Mouse (Mus musculus): ENCODE data around the gene Adgrd1.
"Not testable (repeated sequence)": the region's sequence is repeated elsewhere in the genome, so short reads cannot be mapped to it uniquely, and the experiment has no call there.

Adgrd1 gene

DNA sequence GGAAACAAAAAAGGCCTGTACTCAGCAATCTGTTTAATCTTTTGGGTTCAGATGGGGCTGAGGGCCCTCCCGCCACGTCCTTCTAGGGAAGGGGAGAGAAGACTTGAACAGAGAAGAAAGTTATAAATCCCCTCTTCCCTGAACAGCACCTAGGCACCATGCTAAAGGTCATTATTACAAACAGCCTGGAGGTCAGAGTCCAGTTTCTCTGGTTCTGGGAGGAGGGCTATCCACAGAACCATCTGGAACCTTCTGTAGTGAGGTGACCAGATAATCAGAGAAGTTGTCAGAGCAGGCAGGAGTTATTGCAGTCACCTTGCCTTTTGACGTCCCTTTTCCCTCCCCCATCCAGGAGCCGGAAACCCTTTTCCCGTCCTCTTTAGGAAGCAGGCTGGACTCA, 2.3 kb upstream of the Adgrd1 start:
- DNase-seq, result no peak

DNA sequence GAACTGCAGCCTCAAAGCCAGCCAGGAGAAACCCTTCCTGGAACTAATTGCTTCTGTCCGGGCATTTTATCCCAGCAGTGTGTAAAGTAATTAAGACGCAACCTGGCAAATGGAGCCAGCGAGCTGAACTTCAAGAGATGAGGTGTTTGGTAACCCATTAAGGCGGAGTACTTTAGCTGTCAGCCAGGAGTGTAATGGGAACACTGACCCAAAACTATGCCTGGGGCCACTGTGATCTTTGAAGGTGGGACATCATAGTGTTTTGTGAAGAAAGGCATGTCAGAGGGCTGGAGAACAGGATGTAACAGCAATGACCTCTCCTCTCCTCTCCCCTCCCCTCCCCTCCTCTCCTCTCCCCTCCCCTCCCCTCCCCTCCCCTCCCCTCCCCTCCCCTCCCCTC, 7.5 kb downstream of the Adgrd1 start:
- DNase-seq, result no peak

DNA sequence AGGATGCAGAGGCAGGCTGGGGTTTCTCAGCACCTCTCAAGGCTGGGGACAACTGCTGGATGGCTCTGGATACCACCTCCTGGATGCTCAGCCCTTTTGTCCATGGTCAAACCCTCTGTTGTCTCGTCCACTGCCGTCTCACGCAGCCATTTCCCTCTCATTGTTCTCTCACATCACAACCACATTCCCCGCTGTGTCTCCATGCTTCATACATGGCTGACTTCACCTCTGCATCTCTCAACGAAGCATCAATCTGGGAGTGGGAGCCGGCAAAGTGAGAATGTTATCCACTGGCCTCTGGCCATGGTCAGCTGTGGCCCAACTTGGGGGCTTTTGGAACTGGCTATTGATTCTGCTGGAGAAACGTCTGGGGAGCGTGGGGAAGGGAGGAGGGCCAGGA, 15.2 kb downstream of the Adgrd1 start:
- DNase-seq, result no peak

DNA sequence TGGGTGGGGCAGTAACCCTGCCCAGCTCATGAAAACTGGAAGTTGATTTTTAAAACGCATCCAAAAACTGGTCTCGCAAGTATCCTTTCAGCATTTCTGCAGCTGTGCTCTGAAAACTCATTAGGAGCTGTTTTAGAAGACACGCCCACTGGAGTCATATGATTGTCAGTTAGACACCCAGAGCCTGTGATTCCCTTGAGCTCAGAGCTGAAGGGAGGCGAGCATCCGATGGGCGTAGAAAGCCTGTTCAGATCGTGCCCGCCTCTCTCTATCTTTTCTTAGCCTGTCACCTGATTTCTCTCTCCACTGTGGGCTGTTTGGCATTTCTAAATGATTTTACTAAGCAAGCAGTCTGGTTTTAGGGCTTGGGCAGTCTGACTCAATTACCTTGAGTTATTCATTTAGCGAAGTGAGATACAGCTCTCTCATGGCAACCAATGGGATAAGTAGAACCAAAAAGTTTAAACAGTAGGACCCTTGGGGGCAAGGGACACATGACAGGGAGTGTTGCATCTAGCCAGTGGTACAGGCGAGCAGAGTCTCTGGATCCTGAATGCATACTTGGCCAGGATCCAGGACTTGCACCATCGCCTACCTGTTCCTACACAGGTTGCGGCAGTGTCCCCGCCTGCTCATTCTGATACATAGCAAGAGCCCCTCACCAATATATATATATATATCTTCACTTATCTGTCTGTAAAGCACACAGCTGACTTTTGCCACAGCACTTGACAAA, 17.4 kb downstream of the Adgrd1 start:
- no peak for DNase-seq

DNA sequence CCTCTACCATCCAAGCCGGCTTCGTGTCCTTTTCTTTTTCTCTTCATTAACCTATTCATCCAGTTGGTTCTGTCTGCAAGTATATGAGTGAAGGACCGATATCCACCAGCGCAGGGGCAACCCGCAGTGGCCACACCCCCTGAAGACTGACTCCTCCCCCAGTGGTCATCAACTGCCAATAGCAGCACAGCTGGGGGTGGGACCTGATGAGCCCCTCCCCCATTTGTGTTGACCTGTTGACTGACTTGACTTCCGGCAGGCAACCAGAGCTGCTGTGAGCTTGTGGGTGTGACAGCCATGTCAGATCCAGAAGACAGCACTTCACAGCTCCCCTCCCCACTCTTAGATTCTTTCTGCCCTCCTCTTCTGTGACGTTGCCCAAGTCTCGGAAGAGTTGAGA, 19.7 kb downstream of the Adgrd1 start:
- DNase-seq, result no peak

DNA sequence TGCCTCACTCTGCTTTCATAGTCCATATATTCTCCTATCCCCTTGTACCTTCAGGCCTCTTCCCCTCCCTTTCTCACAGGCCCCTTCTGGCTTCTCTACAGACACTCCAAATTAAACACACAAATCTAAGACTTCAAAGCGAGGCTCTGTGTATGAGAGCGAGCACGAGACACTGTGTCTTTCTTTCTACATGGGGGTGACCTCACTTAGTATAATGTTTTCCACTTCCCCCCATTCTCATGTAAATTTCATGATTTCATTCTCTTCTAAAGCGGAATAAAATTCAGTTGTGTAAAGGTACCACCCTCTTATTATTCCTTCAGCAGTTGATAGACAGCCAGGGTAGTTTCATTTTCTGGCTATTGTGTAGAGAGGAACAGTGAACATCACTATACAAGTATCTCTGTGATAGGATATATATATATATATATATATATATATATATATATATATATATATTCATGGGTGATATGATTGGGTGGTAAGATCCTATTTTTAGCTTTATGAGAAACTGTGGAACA, 21.1 kb downstream of the Adgrd1 start:
- no peak for DNase-seq

DNA sequence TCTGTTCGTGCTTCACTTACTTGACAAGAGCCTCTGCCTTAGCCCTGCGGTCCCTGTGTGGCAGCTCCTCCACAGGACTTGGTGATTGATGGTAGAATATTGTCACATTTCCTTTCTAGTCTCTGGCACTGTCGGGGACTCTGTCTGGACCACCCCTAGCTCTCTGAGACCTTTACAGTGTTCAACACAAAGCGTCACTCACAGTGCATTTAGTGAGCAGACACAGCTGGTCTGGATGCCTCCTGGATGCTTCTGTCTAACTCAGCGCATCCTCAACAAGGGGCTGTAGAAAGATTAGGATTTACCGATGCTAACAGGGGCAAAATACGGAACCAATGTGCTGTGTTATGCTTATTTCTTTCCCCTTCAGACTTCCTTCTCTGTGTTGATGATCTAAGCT, 22.0 kb downstream of the Adgrd1 start:
- no peak for DNase-seq

DNA sequence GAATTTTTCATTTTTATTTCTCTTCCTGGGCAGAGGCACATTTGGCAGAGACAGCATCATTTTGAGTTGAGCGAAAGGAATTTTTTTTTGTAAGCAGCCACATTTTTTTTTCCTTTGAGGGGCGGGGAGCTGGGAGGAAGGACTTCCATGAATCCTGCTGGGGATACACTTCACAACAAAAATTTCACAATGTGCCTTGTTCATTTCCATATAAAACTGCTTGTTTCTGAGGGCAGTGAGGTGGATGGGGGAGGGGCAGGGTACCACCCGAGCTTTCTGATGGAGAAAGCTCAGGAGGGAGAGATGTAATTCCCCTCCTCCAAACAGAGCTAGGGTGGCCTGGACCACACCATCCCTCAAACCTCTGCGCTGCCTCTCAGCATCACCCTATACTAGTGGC, 22.6 kb downstream of the Adgrd1 start:
- no peak for DNase-seq

DNA sequence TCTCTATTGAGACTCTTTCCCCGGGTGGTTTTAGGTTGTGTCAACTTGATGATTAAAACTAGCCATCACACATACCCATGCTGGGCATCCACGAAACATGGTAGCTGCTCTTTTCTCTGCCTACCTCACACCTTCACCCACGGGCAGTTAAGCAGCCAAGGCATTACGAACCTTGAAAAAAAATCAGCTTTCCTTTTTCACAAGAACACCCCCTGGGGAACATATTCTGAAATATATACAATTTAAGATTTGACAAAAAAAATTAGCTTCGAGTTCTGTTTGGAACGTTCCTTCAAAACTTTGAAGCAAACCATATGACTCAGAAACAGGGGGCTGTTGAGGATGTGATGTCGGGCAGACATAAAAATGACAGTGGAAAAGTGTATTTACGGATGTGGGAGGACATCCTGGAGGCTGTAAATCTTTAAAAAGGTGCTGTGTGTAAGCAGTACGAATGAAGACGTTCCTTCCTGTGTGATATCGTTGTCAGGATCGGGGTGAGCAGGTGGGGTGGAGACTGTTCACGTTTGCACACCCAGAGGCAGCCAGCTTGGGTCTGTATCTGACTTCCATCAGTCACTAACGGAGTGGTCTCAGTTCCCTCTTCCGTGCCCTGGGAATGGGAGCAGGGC, 25.2 kb downstream of the Adgrd1 start:
- DNase-seq, result no peak

DNA sequence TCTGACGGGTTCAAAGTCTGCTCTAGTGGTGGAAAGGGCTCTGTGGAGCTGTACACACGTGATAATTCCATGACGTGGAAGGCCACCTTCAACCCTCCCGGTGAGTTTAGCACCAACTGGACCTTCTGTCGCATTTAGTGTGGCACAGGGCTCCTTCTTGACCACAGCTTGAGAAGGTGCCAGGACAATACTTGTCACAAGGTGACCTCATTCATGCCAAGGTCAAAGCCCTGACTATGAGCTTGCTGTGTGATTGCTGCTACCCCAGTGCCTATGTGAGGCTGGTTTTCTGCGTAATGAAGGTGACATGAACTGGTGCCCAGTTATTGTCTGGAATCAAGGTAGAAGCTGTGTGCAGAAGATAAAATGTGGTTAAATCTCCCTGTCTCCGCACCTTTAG, 25.9 kb downstream of the Adgrd1 start:
- DNase-seq, result no peak

DNA sequence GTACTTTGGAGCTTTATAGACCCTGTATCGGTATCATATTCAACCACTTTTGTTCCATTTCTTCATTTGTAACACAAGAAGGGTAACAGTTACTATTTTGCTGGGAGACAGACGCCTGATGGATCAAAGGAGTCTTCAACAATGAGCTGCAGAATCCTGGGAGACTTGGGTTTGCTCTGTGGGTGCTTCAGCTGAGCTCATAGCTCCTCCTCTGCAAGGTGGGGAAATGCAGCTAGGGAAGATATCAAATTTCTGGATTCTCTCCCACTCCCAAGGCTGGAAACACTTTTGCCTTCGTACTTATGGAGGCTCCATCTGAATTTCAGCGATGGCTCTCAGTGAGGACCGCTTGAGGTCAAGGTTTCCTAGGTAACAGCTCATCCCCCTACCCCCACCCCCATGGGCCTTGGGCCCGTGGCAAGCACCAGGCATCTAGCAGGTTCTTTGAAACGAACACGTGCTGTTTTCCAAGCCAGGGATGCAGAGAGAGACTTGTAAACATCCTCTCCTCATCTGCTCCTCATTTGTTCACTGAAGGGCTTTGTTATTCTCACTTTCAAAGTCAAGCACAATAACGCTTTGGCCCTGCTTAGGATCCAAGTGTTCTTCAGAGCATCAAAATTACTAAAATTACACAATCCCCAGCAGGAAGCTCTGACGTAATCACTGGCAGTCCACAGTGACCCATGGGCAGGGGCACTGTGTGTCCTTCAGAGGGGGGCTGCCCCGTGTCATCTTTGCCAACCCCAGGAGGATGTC, 27.7 kb downstream of the Adgrd1 start:
- DNase-seq, result no peak

DNA sequence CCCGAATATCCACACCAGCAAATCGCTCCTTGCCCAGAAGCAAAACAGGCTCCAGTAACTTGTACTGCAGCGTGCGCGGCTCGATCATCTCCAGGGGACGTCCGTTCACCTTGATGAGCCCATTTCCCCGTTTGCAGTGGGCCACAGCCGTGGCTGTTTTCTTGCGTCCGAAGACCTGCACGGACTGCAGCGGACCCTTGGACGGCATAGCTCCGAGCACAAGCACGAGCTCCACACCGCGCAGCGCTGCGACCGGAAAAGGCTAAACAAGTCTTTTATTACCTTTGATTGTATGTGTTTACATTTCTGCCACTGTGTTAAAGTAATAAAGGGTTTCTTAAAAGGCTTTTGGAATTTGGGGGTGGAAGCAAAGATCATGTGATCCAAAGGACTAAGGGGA, 31.8 kb downstream of the Adgrd1 start:
- not testable (repeated sequence) for DNase-seq

DNA sequence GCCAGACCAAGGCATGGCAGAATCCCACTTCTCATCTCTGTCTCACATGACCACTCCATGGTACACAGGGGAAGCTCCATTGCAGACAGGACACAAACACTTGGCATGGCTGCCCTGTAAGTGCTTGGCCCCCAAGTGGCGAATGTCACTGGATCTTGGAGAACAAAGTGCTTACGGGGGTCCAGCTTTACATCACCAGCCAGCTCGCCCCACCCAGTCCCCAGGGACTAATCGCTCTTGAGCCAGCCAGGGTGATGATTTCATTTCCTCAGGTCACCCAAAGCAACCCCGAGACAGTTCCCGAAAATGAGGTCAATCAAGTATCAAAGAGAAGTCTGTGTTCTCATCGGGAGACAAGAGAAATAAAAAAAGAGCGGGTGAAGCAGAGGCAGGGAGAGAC, 33.8 kb downstream of the Adgrd1 start:
- no peak for DNase-seq

DNA sequence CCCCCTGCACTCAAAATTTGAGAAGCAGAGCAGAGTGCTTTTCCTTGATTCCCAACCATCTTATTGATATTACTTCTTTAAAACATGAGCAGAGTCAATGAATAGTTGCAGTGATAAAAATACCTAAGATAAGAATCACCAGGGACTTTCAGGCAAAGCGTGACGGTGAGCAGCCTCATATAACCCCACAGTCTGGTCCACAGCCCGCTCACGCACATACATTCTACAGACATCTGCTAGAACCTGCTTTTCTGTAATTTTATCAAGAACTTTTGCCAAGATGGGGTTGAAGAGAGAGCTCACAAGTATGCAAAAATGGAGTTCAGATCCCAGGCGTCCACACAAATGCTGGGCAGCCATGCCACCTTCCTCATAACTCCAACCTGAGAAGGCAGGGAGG, 40.9 kb downstream of the Adgrd1 start:
- DNase-seq, result no peak

DNA sequence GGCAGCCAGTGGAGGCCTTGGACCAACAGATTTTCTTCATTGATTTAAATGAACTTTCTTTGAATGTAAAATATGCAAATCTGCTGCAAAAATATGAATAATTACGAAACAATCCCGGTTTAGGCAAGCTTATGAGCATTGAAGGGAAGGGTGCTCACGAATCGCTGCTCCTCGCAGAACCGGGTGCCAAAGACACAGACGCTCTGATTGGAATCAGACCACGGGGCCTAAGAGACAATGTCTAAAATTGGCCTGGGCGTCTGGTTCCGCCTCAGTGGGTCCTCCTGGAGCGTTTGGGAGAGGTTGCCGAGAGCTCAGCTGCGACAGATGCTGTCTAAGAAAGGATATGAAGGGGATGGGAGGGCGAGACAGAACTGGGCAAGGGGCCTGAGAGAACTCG, 42.0 kb downstream of the Adgrd1 start:
- no peak for DNase-seq

DNA sequence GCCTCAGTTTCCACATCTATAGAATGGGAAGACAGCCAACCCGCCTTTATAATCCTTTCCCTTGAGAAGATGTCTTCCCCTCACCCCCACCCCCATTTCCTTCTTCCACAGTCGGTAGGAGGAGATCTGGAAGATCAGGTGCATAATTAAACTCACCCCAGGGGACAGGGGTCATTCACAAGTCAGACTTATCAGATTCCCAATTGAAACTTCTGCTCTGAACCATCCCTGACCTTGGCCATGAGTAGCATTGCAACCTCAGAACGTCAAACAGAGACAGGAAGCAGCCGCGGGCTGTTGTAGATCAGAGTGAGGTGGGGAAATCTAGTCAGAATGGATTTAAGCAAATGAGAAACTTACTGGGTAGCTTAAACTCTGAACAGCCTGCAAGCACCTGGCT, 46.3 kb downstream of the Adgrd1 start:
- no peak for DNase-seq

DNA sequence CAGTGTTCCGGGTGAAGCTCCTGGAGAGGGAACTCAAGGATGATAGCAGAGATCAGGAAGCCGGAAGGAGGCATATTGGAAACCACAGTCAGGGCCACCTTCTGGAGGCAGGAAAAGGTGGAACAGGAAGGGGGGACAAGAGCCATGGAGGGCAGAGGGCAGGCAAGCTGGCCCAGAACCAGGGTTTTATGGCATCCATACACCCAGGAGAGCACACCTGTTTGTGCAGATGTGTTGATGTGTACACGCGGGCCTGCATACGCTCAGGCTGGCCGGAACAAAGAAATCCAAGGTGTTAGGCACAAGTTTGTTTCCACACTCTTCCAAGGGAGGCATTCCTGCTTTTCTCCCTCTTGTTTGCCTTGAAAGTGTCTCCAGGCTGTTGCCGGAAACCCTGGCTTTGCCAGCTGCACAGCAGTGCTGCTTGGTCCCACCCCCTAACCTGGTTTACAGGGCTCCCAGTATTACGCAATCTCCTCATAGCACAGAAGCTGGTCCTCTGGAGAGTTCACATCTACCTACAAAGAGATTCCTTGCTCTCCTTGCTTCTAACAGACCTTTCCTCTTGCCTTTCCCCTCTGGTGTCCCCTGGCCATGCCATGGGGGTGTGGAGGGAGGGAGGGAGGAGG, 48.9 kb downstream of the Adgrd1 start:
- DNase-seq, result no peak

DNA sequence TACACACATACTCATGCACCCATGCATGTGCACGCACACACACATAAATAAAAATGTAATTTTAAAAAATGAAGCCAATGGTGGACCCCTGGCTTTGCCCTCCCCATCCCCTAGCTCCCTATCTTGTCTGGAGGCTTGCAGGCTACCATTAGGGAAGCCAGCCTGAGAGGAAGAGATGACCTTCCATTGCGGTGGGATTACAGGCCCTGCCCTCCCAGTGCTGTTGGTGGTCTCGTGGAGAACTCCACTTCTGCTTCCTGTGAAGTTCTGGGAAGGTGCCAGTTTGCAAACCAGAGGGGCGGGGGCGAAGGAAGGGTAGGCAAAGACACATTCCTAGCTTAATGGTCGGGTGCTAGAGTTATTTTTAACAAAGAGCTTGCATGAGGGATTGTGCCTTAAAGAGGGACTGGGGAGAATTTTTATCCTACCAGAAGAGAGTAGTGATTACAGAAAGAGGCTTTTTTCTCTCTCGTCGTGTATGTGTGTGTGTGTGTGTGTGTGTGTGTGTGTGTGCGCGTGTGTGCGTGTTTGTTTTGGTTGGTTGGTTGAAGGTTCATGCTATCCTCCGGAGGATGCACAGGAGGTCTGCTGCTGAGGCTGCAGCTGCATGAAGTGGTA, 50.5 kb downstream of the Adgrd1 start:
- no peak for DNase-seq

DNA sequence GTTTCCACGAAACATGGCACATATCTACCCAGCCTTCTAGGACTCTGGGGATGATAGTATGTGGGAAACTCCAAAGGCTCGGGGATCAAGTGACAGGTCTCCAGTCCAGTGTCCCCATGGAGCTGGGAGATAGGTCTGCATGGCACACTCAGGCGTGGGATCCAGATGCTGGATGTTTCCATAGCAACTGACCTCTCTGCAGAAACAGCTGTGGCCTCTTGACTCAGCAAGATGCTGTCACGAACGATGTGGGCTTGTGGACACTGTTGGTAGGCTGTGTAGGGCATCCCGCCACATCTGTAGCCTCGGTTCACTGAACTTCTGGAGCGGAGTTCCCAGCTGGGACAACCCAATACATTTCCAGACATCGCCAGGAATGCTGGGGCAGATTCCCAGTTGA, 51.9 kb downstream of the Adgrd1 start:
- no peak for DNase-seq

DNA sequence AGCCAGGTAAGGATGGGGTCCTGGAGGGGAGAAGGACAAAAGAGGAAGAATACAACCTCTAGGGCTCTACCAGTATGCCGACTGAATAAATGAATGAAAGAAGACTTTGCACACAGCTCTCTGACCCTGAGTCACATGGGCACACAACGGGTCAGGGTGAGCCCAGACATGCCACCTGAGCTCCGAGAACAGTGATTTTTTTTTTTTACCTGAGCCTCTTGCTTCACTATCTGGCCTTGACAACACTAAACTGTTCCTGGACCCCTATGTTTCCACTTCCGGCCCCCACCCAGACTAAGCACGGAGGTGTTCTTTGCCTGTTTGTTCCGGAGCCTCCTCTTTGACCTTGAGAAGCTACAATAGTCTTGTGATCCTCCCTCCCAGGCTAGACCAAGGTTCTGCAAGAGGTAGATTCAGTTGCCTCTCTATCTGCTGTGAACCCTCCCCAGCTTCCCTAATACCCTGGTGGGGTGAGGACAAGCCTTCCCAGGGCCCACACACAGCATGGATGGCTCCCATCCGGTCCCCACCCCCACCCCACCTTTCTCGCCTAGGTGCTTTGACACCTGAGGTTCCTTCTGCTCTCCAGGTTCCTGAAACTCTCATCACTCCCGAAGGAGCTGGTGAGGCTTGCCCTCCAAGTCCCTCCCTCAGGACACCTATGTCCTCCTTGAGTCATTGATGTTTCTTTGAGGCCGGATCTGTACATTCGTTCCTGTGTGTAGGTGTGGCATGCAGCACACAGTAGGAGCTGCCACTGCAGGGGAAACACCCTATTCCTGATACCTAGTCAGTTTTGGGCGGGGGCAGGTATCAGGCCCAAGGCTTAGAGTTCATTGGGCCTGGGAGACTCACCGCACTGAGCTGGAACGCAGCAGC, 58.7 kb downstream of the Adgrd1 start:
- no peak for DNase-seq

DNA sequence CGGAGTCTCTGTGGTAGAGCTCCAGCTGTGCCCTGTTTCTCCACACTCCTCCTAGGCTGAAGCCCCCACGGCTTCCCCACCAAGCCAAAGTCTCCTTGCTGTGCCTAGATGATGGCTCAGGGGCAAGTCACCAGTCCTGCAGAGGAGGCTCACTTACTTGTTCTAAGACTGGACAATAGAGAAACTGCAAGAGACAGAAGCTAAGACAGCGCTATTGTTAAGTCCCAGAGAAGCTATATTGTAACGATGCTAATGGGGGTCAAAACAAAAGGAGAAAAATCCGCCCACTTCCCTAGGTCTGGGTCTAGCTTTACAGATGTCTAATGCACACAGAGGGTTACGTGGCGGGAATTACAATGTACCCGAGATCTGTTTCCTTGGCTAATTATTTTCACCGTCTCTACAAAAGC, 59.4 kb downstream of the Adgrd1 start:
- DNase-seq, result no peak
